Mouse (Mus musculus) testis, postnatal 10 days (tissue): Measurements from ENCODE around the gene Fnip1.
"Not testable (repeated sequence)": the region's sequence is repeated elsewhere in the genome, so short reads cannot be mapped to it uniquely, and the experiment has no call there.

Source experiments
- DNase-seq: peaks from one replicate; pipeline ENCODE4 v3.0.0; 2021; ENCODE audit warnings: low spot score

Fnip1 gene

GRCm38 (mm10) chr11:54437823-54438337 lies at the start of gene Fnip1:
Gene Fnip1 (plus strand): TSS chr11:54438199.
- peak; percentile 96 for DNase-seq

GRCm38 (mm10) chr11:54390386-54390785 lies 47.6 kb upstream of the Fnip1 start:
- DNase-seq, result no peak

DNA sequence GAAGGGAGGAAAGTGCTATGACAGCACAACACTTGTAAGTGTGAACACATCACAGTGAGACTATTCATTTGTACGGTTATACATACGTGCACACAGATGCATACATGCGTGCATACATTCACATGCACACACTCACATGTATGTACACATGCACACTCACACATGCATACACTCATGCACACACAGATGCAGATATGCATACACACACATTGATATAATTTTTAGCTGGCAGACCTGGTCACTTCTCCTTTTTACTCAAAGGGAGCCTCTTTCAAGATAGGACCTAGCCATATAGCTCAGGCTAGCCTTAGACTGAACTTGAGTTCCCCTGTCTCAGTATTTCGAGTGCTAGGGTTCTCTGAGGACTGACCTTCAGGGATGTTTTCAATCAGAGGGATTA lies 46.7 kb upstream of the Fnip1 start:
- DNase-seq, result no peak

DNA sequence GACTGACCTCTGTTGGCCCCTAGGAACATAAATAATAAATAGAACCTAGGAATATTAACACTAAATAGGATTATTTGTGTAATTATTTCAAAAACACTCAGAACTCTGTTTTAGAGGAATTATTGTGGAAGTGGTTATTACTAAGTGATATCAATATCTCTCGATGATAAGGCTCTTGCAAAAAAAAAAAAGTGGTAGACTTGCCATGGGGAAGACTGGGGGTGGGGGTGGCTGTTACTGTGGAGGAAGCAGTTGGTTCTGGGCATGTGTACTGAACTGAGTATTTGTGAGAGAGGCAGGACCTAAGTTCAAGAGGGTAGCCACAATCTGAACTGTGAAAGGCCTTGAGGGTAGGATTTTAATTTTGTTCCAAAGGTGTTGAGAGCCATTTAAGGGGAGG lies 41.3 kb upstream of the Fnip1 start:
- DNase-seq, result no peak

GRCm38 (mm10) chr11:54398058-54398457 lies 39.9 kb upstream of the Fnip1 start:
- DNase-seq, result no peak

DNA sequence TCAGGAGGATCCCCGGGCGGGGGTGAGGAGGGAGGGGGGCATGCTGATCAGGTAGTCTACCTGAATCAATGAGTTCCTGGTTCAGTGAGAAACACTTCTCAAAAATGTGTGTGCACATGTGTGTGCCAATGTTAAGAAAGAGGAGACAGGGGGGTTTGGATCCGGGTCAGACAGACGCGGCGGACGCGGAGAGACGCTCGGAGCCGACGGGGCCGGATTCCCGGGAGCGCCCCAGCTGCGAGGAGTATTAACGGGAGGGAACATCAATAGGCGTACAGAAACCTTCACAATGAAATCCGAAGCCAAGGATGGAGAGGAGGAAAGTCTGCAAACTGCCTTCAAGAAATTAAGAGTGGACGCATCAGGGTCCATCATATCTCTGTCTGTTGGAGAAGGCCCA lies 37.2 kb upstream of the Fnip1 start:
- DNase-seq, result not testable (repeated sequence)

DNA sequence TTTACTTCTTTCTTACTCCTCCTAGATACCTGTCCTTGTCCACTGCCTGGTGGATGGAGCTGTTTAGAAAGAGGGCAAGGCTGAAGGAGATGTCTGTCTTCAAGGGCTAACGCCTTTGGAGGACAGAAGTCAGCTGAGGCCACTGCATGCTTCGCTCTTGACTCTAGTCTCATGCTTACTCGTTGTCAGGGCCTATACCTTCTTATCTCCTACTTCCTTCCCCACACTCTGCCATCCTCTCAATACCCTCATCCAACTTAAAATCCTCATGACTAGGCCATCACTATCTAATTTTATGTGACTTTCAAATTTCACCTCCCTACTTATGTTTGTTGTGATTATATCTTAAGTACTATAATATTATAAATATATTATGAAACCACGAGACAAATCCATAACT lies 33.1 kb upstream of the Fnip1 start:
- no peak for DNase-seq

DNA sequence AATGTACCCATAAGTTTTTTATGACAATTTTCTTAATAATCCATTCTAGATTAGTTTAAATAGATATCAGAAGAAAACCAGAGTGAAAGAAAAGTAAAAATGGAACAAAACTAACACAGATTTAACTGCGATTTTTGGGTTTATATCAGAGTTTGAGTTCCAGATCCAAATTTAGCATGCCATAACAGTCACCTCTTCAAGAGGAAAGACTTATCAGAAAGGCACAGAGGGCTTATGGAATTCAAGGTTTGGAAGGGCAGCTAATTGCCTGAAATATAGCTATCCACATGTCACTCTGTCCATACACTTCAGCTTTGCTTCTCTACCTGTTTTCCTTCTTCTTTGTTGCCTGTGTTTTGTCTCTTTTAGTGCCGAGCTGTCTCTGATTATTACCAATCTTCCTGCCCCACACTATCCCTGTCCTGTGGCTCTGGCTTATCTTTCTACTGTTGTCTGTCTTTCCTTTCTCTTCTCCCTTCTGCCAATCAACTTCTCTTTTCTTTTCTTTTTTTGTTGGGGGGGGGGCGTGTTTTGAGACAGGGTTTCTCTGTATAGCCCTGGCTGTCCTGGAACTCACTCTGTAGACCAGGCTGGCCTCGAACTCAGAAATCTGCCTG lies 31.0 kb upstream of the Fnip1 start:
- no peak for DNase-seq

- DNase-seq, result no peak
Observed at GRCm38 (mm10) chr11:54410612-54411011, 27.4 kb upstream of the Fnip1 start.

DNA sequence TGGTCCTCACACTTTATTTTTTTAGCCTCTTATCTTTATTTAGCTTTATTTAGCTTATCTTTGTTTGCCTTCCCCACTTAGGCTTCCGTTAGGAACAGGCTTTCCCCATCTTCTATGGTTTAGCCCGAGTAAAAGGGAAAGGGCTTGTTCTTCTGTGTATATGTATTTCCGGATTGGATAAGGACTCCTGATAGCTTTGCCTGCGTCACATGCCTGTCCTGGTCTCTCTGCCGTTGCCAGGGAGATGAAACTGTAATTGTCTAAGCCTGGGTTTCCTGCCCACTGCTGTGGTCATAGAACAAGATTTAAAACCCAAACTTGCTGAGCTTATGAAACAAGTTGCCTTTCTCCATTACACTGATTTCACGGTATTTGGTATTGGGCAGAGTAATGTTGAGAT lies 25.0 kb upstream of the Fnip1 start:
- DNase-seq, result no peak

- DNase-seq, result no peak
Observed at GRCm38 (mm10) chr11:54423007-54423406, 15.0 kb upstream of the Fnip1 start.

DNA sequence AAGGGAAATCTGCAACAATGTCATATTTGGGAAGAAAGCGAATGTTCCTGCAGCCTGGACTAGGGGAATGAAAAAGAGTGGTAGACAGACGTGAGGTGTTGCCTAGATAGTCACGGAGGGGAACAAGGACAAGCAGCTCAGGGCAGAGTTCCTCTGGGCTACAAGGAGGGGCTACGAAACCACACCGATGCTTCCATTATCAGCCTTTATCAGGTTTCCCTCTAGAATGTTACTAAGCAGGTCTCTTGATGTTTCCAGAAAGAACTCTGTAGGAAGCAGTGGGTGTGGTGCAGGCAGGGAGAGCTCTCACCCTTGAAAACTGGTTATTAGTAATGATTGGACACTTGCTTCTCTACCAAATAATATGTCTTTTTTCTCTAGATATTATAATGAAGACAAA lies 11.7 kb upstream of the Fnip1 start:
- no peak for DNase-seq

DNA sequence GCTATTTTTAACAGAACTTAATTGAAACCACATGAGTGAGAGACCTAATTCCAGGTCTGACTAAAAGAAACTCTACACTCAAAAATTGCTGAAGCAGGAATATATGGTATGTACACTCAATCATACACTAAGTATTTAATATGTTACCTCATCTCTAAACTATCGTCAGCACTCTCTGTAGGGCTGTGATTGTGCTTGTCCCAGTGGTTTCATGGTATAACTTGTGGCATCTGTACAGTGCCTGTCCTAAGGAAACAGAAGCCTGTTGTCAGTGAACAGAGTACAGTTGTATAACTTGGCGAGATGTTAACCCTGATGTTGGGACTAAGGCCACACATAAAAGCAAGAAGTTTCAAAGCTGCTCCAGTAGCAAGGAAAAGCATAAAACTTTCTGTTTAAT lies 10.9 kb upstream of the Fnip1 start:
- DNase-seq, result no peak

DNA sequence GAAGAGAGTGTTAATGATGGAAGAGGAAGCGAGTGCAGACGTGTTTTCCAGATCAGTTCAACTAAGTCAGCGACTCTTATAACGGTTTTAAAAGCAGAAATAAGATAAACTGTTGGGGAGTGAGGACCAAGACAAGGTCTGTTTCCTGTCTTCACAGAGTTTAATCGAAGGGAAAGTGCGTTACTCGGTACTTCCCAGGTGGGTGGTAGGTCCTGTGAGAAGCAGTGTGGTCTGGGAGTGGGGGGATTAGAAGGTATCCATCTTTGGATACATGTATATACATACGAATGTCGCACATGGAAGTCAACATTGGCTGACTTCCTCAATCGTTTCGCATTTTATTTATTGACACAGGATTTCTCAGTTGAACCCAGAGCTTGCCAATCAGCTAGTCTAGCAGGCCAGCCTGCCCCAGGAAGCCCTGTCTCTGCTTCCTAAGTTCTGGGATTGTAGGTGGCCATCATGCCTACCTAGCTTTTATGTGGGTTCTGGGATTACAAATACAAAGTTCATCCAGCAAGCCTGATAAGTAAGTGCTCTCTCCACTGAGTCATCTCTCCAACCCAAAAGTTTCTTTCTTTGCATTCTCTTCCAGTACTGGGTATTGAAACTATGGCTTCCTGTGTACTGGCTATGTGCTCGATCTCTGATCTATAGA lies 10.2 kb upstream of the Fnip1 start:
- no peak for DNase-seq

DNA sequence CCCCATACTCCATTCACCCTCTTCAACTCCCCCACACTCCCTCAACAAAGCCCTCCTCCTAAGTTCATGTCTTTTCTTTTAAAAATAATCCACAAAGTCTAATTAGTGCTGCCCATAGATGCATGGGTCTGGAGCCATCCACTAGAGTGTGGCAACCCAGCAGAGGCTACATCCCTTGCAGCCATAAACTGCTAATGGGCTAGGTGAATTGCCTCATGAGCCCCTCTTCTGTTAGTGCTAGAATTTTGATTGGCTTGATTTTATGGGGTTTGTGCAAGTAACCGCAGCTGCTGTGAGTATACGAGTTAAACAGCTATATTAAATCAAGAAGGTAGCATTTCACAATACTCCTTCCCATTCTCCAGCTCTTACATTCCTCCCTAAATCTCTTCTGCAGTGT lies 8.8 kb upstream of the Fnip1 start:
- no peak for DNase-seq

DNA sequence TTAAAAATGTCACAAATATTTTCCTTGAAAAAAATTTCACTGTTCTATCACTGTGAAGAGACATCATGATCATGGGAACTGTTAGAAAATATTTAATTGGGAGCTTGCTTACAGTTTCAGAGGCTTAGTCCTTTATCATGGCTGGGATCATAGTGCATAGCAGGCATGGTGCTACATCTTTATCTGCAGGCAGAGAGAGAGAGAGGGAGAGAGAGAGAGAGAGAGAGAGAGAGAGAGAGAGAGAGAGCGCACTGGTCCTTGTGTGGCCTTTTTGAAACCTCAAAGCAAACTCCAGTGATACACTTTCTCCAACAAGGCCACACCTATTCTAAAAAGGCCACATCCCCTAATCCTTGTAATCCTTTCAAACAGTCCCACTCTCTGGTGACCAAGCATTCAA lies 2.2 kb upstream of the Fnip1 start:
- DNase-seq, result no peak

DNA sequence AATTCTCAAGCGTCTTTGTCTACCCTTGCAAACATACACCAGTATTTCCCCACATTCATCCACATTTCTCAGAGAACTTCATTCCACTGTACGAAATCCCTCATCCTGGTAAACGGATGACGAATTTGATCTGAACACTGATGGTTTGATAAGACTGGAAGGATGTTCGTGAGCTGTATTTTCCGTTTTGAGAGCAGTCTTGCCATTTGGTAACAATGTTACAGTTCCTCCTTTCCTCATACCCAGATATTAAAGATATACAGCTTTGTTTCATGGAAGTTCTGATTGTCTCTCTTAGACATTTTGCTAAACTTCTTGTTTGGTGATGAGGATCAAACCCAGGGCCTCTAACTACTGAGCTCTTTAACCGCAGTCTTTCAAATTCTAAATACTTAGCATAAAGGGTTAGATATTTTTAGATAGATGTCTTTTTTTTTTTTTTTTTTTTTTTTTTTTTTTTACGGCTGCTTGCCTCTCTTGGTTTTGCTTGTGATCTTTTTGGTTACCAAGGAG lies 633 bp upstream of the Fnip1 start:
- no peak for DNase-seq

DNA sequence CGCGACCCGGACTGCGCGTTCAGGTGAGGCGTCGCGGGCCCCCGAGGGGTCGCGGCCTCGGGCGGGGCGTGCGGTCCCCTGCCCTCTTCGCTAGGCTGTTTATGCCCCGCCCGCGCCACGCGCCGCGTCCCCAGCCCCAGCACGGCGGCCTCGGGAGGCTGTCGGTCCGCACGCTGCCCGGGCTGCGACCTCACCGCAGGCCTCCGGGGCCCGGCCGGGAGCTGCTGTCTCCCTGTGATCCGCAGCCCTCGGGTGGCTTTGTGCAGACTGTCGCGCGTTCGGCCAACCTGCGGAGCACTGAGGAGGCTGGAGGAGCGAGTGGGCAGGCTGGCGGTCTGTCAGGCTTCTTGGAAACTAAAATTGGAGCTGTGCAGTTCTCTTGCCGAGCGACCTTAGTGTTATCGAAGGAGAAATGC lies 375 bp downstream of the Fnip1 start:
- DNase-seq, result peak; percentile 74

DNA sequence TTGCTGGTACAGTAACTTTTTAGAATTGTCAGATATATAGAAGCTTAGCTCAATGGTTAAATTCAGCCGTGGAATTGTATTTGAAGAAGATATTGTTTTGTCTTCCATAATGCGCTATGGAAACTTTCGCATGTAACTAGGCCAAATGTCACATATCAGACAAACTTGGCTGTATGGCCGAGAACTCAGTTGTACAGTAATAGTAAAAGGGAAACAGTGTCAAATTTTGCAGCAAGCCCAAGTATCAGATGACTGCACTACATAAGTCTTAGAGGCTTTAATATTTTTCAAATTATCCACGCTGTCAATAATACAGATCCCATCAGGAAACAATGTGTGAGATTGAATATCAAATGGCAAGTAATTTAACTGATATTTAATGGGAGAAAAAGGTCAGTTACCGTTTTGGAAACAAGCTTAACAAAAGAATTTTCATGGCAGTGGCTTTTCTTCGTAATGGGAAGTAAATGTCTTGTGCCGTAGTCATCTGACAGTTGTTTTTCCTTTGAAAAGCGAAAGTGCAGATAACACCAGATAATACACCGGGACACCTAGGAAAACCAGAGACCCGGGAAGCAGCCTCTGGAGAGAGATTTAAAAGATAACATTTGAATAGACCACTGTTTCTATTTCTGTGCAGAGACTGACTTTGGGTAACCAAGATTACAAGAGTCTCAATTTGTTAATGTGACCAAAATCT lies 1.1 kb downstream of the Fnip1 start:
- DNase-seq, result no peak

- no peak for DNase-seq
Observed at GRCm38 (mm10) chr11:54439691-54440029, 1.7 kb downstream of the Fnip1 start.

DNA sequence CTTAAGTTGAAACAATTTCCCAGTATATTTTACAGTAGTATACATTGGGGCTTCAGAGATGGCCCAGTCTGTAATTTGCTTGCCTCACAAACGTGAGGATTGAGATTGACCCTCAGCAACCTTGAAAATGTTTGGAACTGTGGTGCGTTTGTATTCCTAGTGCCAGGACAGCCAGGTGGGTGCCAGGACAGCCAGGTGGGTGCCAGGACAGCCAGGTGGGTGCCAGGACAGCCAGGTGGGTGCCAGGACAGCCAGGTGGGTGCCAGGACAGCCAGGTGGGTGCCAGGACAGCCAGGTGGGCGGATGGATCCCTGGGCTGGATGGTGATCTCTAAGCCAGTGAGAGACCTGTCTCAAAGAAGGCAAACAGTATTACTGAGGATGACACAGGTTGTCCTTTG lies 12.8 kb downstream of the Fnip1 start:
- not testable (repeated sequence) for DNase-seq

- DNase-seq, result no peak
Observed at GRCm38 (mm10) chr11:54454516-54454915, 16.5 kb downstream of the Fnip1 start.

DNA sequence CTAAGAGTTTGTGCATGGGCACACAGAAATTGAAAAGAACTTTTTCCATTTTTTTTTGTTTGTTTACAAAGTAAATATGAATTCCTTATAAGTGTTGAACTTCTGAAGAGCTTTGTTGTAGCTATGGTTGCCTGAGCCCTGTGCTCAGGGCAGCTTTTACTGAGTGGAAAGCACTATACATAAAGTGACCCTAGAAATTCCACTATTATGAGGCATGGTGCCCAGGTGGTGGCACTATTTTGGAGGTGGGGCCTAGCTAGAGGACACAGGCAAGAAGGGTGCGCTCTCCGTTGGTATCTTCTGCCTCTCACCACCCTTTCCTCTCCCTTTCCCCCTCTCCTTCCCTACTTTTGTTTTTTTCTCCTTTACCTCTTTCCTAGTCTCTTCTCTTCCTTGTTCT lies 18.9 kb downstream of the Fnip1 start:
- DNase-seq, result no peak
